Mouse (Mus musculus): ENCODE measurements around the gene Phactr4. TPM values are rescaled to one million over a fixed set of nuclear protein-coding genes. Genes with fewer than 3 reads are reported as not detected.

Gene Phactr4
- polyA plus RNA-seq, 1 experiment from 2014 or later = 15.9 TPM

- 51% methylated on average over 2 of the region's 2 CpGs for WGBS
- peak overlapping the region; percentile 16; the same call in 1 of the 2 replicates for H3K9ac ChIP-seq (ENCODE audit: low read depth, low read length)
- no peaks in the 10 kb centered on the region for H3K27me3 ChIP-seq (replicated peaks; ENCODE audit: control insufficient read depth, insufficient read depth, low read length)
- H3K9me3 ChIP-seq (ENCODE audit: control insufficient read depth, low read length) = no peaks in the 10 kb centered on the region
- no peak overlapping the region for H3K4me3 ChIP-seq (ENCODE audit: low read length)
- peaks cover 13% of the 10 kb centered on the region for H3K4me1 ChIP-seq (ENCODE audit: control insufficient read depth, insufficient read depth, low read length)
- no peaks in the 10 kb centered on the region for H3K36me3 ChIP-seq (ENCODE audit: control insufficient read depth, insufficient read depth, low read length)
- no peak overlapping the region for H3K4me2 ChIP-seq (ENCODE audit: low read depth, low read length)
- no peak for ATAC-seq
- peak overlapping the region; percentile 20; the same call in 1 of the 2 replicates for H3K27ac ChIP-seq (ENCODE audit: low read length)
Measured at GRCm38 (mm10) chr4:132350123-132350740, 72.1 kb downstream of the Phactr4 start.

DNA sequence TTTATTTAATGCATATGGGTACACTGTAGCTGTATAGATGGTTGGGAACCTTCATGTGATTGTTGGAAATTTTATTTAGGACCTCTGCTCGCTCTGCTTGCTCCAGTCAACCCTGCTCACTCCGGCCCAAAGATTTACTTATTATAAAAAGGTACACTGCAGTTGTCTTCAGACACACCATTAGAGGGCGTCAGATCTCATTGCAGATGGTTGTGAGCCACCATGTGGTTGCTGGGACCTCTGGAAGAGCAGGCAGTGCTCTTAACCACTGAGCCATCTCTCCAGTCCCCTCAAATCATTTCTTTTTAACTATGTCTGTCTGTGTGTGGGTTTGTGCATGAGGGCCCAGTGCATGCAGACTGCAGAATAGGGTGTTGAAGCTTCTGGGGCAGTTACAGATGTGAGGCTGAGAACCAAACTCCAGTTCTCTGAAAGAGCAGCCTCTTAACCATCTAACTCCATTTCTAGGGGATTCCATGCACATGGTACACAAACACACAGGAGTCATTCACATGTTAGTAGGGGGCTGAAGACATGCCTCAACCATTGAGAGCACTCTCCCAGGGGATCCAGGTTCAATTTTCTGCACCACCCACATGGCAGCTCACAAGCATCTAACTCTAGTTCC, 72.7 kb downstream of the Phactr4 start:
- WGBS = 59% methylated on average over 3 of the region's 3 CpGs
- H3K27ac ChIP-seq (ENCODE audit: low read length) = no peak overlapping the region
- peaks cover 15% of the 10 kb centered on the region for H3K4me1 ChIP-seq (ENCODE audit: control insufficient read depth, insufficient read depth, low read length)
- H3K36me3 ChIP-seq (ENCODE audit: control insufficient read depth, insufficient read depth, low read length) = no peaks in the 10 kb centered on the region
- H3K27me3 ChIP-seq (replicated peaks; ENCODE audit: control insufficient read depth, insufficient read depth, low read length) = no peaks in the 10 kb centered on the region
- no peak overlapping the region for H3K4me2 ChIP-seq (ENCODE audit: low read depth, low read length)
- no peaks in the 10 kb centered on the region for H3K9me3 ChIP-seq (ENCODE audit: control insufficient read depth, low read length)
- 0 out of 2 replicates have a peak overlapping the region, but pooled peaks have one; percentile 16 for H3K9ac ChIP-seq (ENCODE audit: low read depth, low read length)
- ATAC-seq = no peak
- no peak overlapping the region for H3K4me3 ChIP-seq (ENCODE audit: low read length)

DNA sequence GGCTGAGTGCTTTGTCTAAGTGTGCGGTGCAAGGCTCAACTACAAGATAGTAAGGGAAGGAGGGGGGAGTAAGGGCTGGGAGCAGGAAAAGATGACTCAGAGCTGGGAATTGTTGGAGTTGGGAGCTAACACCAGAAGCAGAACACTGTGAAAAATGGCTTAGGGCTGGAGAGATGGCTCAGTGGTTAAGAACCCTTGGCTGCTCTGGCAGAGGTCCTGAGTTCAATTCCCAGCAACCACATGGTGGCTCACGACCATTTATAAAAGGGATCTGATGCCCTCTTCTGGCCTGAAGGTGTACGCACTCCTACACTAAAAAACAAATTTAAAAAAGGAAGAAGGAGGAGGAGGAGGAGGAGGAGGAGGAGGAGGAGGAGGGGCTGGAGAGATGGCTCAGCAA, 75.6 kb downstream of the Phactr4 start:
- H3K4me1 ChIP-seq (ENCODE audit: control insufficient read depth, insufficient read depth, low read length) = peaks cover 33% of the 10 kb centered on the region
- WGBS = 49% methylated on average over 3 of the region's 3 CpGs
- H3K36me3 ChIP-seq (ENCODE audit: control insufficient read depth, insufficient read depth, low read length) = no peaks in the 10 kb centered on the region
- H3K4me2 ChIP-seq (ENCODE audit: low read depth, low read length) = no peak overlapping the region
- H3K27ac ChIP-seq (ENCODE audit: low read length) = peak overlapping the region; percentile 82
- no peaks in the 10 kb centered on the region for H3K27me3 ChIP-seq (replicated peaks; ENCODE audit: control insufficient read depth, insufficient read depth, low read length)
- no peak overlapping the region for H3K9ac ChIP-seq (ENCODE audit: low read depth, low read length)
- no peak; the same call in 1 of the 2 replicates for ATAC-seq
- no peak overlapping the region for H3K4me3 ChIP-seq (ENCODE audit: low read length)
- no peaks in the 10 kb centered on the region for H3K9me3 ChIP-seq (ENCODE audit: control insufficient read depth, low read length)

DNA sequence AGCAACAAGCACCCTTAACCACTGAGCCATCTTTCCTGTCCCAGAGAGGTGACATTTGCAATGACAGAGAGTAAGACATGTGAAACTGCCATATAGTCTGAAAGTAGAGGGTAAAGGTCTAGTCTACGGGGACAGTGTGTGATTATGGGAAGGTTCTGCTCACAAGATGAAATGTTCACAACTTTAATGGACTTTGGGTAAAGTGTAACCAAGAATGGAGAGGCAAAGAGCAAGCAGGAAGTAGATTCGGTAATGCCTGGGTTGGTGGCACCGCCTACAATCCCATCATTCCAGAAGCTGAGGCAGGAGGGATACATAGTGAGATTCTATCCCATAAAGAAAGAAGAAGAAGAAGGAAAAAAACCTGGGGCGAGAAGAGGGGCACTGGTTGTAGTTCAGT, 76.0 kb downstream of the Phactr4 start:
- Histone ChIP-seq H3K4me1 (ENCODE audit: control insufficient read depth, insufficient read depth, low read length) (peaks cover 29% of the 10 kb centered on the region), H3K9ac (ENCODE audit: low read depth, low read length) (no peak overlapping the region), H3K36me3 (ENCODE audit: control insufficient read depth, insufficient read depth, low read length) (no peaks in the 10 kb centered on the region), H3K9me3 (ENCODE audit: control insufficient read depth, low read length) (no peaks in the 10 kb centered on the region), H3K4me2 (ENCODE audit: low read depth, low read length) (no peak overlapping the region), H3K27ac (ENCODE audit: low read length) (peak overlapping the region; percentile 82), H3K27me3 (replicated peaks; ENCODE audit: control insufficient read depth, insufficient read depth, low read length) (no peaks in the 10 kb centered on the region), H3K4me3 (ENCODE audit: low read length) (no peak overlapping the region)
- 65% methylated on average over 4 of the region's 4 CpGs for WGBS
- ATAC-seq = peak; percentile 52

DNA sequence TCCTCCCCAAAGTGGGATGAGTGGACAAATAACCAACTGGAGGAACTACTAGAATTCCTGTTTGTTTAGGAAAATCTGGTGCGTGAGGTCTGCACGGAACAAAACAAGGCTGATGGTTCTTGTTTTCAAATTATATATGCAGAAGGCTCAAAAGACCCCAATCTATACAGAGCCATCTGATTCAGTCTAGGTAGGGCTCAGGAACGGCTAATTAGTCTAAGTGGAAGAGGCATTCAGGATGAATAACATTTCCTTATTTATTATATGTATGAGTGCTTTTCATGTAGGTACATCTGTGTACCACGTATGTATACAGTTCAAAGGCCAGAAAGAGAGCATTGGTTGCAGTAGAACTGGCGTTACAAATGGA, 76.5 kb downstream of the Phactr4 start:
- Histone ChIP-seq H3K4me1 (ENCODE audit: control insufficient read depth, insufficient read depth, low read length) (peaks cover 29% of the 10 kb centered on the region), H3K4me2 (ENCODE audit: low read depth, low read length) (no peak overlapping the region), H3K9me3 (ENCODE audit: control insufficient read depth, low read length) (no peaks in the 10 kb centered on the region), H3K4me3 (ENCODE audit: low read length) (no peak overlapping the region), H3K27ac (ENCODE audit: low read length) (peak overlapping the region; percentile 82), H3K36me3 (ENCODE audit: control insufficient read depth, insufficient read depth, low read length) (no peaks in the 10 kb centered on the region), H3K9ac (ENCODE audit: low read depth, low read length) (no peak overlapping the region; the same call in 1 of the 2 replicates), H3K27me3 (replicated peaks; ENCODE audit: control insufficient read depth, insufficient read depth, low read length) (no peaks in the 10 kb centered on the region)
- peak; percentile 21 for ATAC-seq
- 43% methylated on average over 5 of the region's 5 CpGs for WGBS

GRCm38 (mm10) chr4:132345135-132345842, 77.0 kb downstream of the Phactr4 start:
- Histone ChIP-seq H3K4me2 (ENCODE audit: low read depth, low read length) (peak overlapping the region; percentile 89), H3K36me3 (ENCODE audit: control insufficient read depth, insufficient read depth, low read length) (no peaks in the 10 kb centered on the region), H3K9me3 (ENCODE audit: control insufficient read depth, low read length) (no peaks in the 10 kb centered on the region), H3K27ac (ENCODE audit: low read length) (peak overlapping the region; percentile 82), H3K4me1 (ENCODE audit: control insufficient read depth, insufficient read depth, low read length) (peaks cover 29% of the 10 kb centered on the region), H3K9ac (ENCODE audit: low read depth, low read length) (peak overlapping the region; percentile 91), H3K4me3 (ENCODE audit: low read length) (peak overlapping the region; percentile 82), H3K27me3 (replicated peaks; ENCODE audit: control insufficient read depth, insufficient read depth, low read length) (no peaks in the 10 kb centered on the region)
- whole genome bisulfite sequencing = under 1% methylated on average over 83 of the region's 83 CpGs
- peak; percentile 84 for ATAC-seq

GRCm38 (mm10) chr4:132344403-132345134, 77.7 kb downstream of the Phactr4 start:
- H3K27ac ChIP-seq (ENCODE audit: low read length) = peak overlapping the region; percentile 66
- ATAC-seq = no peak; the same call in 1 of the 2 replicates
- H3K4me1 ChIP-seq (ENCODE audit: control insufficient read depth, insufficient read depth, low read length) = peaks cover 29% of the 10 kb centered on the region
- no peaks in the 10 kb centered on the region for H3K27me3 ChIP-seq (replicated peaks; ENCODE audit: control insufficient read depth, insufficient read depth, low read length)
- peak overlapping the region; percentile 82 for H3K4me3 ChIP-seq (ENCODE audit: low read length)
- WGBS = 4% methylated on average over 13 of the region's 13 CpGs
- no peaks in the 10 kb centered on the region for H3K9me3 ChIP-seq (ENCODE audit: control insufficient read depth, low read length)
- H3K9ac ChIP-seq (ENCODE audit: low read depth, low read length) = peak overlapping the region; percentile 91
- H3K4me2 ChIP-seq (ENCODE audit: low read depth, low read length) = peak overlapping the region; percentile 89
- no peaks in the 10 kb centered on the region for H3K36me3 ChIP-seq (ENCODE audit: control insufficient read depth, insufficient read depth, low read length)

DNA sequence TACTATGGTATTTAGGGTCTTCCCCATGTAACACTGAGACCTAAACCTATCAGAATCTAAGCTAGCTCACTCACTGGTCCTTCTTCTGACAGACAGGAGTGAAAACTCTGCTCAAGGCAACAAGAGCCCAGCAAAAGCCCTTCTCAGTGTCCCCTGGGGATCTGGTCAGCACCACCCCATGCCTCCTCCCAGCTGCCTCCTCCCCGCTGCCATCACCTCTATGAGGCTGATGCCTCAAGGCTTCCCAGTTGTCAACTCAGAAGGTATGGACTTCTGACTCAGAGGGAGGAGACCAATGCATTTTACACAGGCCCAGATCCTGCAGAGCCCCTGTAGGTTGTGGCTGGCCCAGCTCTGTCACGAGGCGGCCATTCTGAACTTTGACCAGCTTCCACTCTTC, 80.8 kb downstream of the Phactr4 start:
- H3K27me3 ChIP-seq (replicated peaks; ENCODE audit: control insufficient read depth, insufficient read depth, low read length) = no peaks in the 10 kb centered on the region
- H3K9me3 ChIP-seq (ENCODE audit: control insufficient read depth, low read length) = no peaks in the 10 kb centered on the region
- no peak overlapping the region for H3K4me2 ChIP-seq (ENCODE audit: low read depth, low read length)
- H3K27ac ChIP-seq (ENCODE audit: low read length) = no peak overlapping the region
- peaks cover 29% of the 10 kb centered on the region for H3K4me1 ChIP-seq (ENCODE audit: control insufficient read depth, insufficient read depth, low read length)
- peaks cover 12% of the 10 kb centered on the region for H3K36me3 ChIP-seq (ENCODE audit: control insufficient read depth, insufficient read depth, low read length)
- H3K4me3 ChIP-seq (ENCODE audit: low read length) = no peak overlapping the region
- 76% methylated on average over 3 of the region's 3 CpGs for WGBS
- H3K9ac ChIP-seq (ENCODE audit: low read depth, low read length) = peak overlapping the region; percentile 16; the same call in 1 of the 2 replicates
- ATAC-seq = no peak

- no peak overlapping the region for H3K27ac ChIP-seq (ENCODE audit: low read length)
- H3K4me1 ChIP-seq (ENCODE audit: control insufficient read depth, insufficient read depth, low read length) = peaks cover 17% of the 10 kb centered on the region
- no peaks in the 10 kb centered on the region for H3K27me3 ChIP-seq (replicated peaks; ENCODE audit: control insufficient read depth, insufficient read depth, low read length)
- no peak overlapping the region for H3K4me2 ChIP-seq (ENCODE audit: low read depth, low read length)
- H3K4me3 ChIP-seq (ENCODE audit: low read length) = no peak overlapping the region
- H3K9me3 ChIP-seq (ENCODE audit: control insufficient read depth, low read length) = no peaks in the 10 kb centered on the region
- ATAC-seq = no peak
- WGBS = 93% methylated on average over 13 of the region's 13 CpGs
- H3K9ac ChIP-seq (ENCODE audit: low read depth, low read length) = no peak overlapping the region
- peaks cover 20% of the 10 kb centered on the region for H3K36me3 ChIP-seq (ENCODE audit: control insufficient read depth, insufficient read depth, low read length)
Measured at GRCm38 (mm10) chr4:132338943-132339342, 83.3 kb downstream of the Phactr4 start.

Data from intestine, embryonic 16.5 days (tissue).